Mouse (Mus musculus): ENCODE data around the gene Creb5. TPM values are rescaled to one million over a fixed set of nuclear protein-coding genes. Genes with fewer than 3 reads are reported as not detected.

Creb5 gene
- polyA plus RNA-seq (2016; fragmentation: Nextera tagmentation; extraction: Ambion mirVana), result 15.4 and 20.5 TPM in 2 replicates

DNA sequence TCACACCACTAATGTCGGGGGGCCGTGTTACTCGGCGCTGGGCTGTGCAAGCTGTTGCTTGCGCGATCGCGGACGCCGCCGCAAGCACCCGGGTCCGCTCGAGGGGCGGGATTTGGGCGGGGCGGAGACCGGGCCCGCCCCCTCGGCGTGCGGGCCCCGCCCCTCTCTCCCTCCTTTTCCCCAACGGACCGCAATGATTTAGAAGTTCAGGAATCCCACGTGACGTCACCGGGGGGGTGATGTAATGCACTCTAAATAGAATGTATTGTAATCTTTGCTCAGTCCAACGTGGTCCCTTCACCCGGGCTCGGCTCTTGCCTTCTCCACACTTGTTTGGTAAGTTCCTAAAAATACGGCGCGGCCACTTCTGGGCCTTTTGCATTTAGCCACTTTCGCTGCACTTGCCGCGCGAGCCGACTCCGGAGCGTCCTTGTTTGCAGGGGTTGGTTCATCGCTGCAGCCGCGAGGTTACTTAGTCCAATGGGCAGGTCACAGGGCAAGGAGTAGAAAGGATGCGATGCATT, at the start of gene Creb5:
Gene Creb5, plus strand, starts transcription at position 233 of the 524 bp plus-strand sequence.
- Histone ChIP-seq H3K27me3 (ENCODE audit: insufficient read depth, poor library complexity, severe bottlenecking) (peaks cover 36% of the 10 kb centered on the region), H3K4me1 (peaks cover 33% of the 10 kb centered on the region; the same call in 1 of the 2 replicates), H3K27ac (peak within 1 kb of the TSS; percentile 90), H3K4me3 (peak within 1 kb of the TSS; percentile 81), H3K9me3 (no peaks in the 10 kb centered on the region), H3K36me3 (no peaks in the 10 kb centered on the region)
- under 1% methylated on average over 45 of the region's 45 CpGs for WGBS
- peak; percentile 96 for DNase-seq (ENCODE audit: low spot score)

DNA sequence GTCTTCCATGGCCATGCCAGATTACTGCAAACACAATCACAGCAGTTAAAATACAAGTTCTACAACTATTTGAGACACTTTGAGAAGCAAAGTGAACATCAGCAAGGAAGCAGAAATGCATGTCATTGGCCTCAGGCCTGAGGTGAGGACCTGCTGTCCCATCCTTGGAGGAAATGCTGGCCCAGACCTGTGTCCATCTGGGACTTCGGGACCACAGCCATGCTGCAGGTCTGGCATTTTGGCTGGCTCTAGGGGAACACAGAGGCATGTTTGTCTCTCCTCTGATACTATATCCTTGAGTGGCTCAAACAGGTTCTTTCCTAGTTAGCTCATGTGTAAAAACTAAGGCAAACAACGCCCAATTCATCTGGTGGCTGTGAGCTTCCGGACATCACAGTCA, 27.2 kb upstream of the Creb5 start:
- H3K27ac ChIP-seq, result no peak overlapping the region
- DNase-seq (ENCODE audit: low spot score), result no peak
- no peaks in the 10 kb centered on the region for H3K4me1 ChIP-seq
- WGBS, result 80% methylated on average over 3 of the region's 3 CpGs
- H3K4me3 ChIP-seq, result no peak overlapping the region
- no peaks in the 10 kb centered on the region for H3K9me3 ChIP-seq
- no peaks in the 10 kb centered on the region for H3K27me3 ChIP-seq (ENCODE audit: insufficient read depth, poor library complexity, severe bottlenecking)
- H3K36me3 ChIP-seq, result no peaks in the 10 kb centered on the region

DNA sequence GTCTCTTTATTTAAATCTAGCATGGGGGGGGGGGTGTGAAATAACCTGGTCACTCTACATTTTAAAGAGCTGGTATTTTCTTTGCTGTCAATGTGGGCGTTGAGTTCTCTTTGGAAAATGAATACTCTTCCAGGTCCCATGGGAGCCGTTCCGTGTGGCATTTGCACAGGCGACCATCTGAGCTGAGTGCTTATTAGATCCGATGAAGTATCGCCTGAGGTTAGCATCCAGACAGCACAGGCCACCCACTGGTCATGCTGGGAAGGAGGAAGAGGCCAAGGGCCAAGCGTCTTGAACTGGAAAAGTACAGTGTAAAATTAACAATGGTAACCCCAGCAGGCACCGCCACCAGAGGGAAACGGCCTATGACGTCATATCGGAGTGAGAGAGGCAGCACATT, 24.7 kb upstream of the Creb5 start:
- no peak for DNase-seq (ENCODE audit: low spot score)
- no peaks in the 10 kb centered on the region for H3K36me3 ChIP-seq
- no peaks in the 10 kb centered on the region for H3K27me3 ChIP-seq (ENCODE audit: insufficient read depth, poor library complexity, severe bottlenecking)
- no peaks in the 10 kb centered on the region for H3K9me3 ChIP-seq
- H3K4me1 ChIP-seq, result no peaks in the 10 kb centered on the region
- H3K4me3 ChIP-seq, result no peak overlapping the region
- 76% methylated on average over 11 of the region's 11 CpGs for WGBS
- H3K27ac ChIP-seq, result no peak overlapping the region

DNA sequence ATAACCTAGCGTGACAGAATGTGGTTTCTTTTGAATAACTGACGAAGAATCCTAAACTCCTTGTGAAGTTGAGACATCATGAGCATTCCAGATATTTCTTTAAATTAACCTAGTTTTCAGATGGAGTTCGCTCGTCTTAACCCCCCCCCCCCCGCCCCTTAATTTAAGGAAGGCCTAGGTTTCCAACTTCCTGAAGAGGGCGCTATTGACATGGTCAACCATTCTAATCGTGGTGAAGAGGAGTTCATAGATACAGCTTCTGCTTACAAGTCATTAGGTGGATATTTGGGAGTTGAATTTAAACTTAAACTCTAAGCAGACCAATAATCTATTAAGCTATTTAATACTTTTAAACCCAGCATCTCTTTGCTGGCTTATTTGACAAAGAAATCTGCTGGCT, 20.0 kb upstream of the Creb5 start:
- 25% methylated on average over 7 of the region's 7 CpGs for WGBS
- Histone ChIP-seq H3K4me1 (peaks cover 8% of the 10 kb centered on the region), H3K27ac (no peak overlapping the region), H3K9me3 (no peaks in the 10 kb centered on the region), H3K36me3 (no peaks in the 10 kb centered on the region), H3K4me3 (0 out of 2 replicates have a peak overlapping the region, but pooled peaks have one; percentile 3), H3K27me3 (ENCODE audit: insufficient read depth, poor library complexity, severe bottlenecking) (no peaks in the 10 kb centered on the region)
- DNase-seq (ENCODE audit: low spot score), result no peak

- DNase-seq (ENCODE audit: low spot score), result no peak
- Histone ChIP-seq H3K9me3 (no peaks in the 10 kb centered on the region), H3K27ac (no peak overlapping the region), H3K4me1 (peaks cover 8% of the 10 kb centered on the region), H3K27me3 (ENCODE audit: insufficient read depth, poor library complexity, severe bottlenecking) (no peaks in the 10 kb centered on the region), H3K36me3 (no peaks in the 10 kb centered on the region), H3K4me3 (no peak overlapping the region)
- 37% methylated on average over 12 of the region's 12 CpGs for WGBS
Measured at GRCm38 (mm10) chr6:53267732-53268505, 19.2 kb upstream of the Creb5 start.

DNA sequence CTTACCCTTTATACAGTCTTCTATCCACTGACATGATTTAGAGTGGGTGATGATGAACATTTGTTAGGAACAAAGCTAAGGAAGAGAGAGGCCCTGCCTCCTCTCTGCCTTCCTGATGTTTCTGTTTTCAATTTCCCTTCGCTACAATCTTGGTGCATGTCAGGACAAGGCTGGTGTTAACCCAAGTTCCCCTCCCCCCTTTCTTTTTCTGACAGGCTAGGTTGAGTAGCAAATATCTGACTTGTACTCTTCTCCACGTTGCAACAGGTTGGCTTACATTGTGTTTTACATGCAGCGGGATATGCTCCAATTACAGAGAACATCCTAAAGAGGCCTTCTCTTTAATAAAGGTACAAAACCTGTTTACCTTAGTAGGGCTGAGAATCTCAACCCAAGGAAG, 15.9 kb upstream of the Creb5 start:
- WGBS, result 52% methylated on average over 3 of the region's 3 CpGs
- H3K9me3 ChIP-seq, result no peaks in the 10 kb centered on the region
- H3K27me3 ChIP-seq (ENCODE audit: insufficient read depth, poor library complexity, severe bottlenecking), result no peaks in the 10 kb centered on the region
- DNase-seq (ENCODE audit: low spot score), result no peak
- H3K4me3 ChIP-seq, result no peak overlapping the region
- no peaks in the 10 kb centered on the region for H3K36me3 ChIP-seq
- H3K4me1 ChIP-seq, result peaks cover 8% of the 10 kb centered on the region
- H3K27ac ChIP-seq, result no peak overlapping the region

DNA sequence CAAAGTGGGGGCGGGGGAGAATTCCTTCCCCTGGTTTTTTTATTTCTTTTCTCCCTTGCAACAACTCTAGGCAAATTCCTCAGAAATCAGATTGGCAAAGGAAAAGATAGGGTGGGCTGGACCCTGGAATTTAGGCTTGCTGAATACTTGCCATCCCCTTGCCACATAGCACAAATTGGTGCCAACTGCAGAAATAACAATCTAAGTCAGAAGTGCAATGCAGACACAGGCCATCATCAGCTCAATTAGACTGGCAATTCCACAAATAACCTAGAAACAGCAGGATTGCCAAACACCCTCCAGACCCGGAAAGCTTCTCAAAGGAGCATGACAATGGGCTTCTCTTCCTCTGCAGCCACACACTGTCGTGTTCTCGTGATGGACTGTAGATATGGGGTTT, 15.4 kb upstream of the Creb5 start:
- no peak for DNase-seq (ENCODE audit: low spot score)
- H3K27me3 ChIP-seq (ENCODE audit: insufficient read depth, poor library complexity, severe bottlenecking), result no peaks in the 10 kb centered on the region
- no peaks in the 10 kb centered on the region for H3K9me3 ChIP-seq
- H3K27ac ChIP-seq, result no peak overlapping the region
- 45% methylated on average over 4 of the region's 4 CpGs for WGBS
- no peak overlapping the region for H3K4me3 ChIP-seq
- no peaks in the 10 kb centered on the region for H3K36me3 ChIP-seq
- peaks cover 8% of the 10 kb centered on the region for H3K4me1 ChIP-seq

DNA sequence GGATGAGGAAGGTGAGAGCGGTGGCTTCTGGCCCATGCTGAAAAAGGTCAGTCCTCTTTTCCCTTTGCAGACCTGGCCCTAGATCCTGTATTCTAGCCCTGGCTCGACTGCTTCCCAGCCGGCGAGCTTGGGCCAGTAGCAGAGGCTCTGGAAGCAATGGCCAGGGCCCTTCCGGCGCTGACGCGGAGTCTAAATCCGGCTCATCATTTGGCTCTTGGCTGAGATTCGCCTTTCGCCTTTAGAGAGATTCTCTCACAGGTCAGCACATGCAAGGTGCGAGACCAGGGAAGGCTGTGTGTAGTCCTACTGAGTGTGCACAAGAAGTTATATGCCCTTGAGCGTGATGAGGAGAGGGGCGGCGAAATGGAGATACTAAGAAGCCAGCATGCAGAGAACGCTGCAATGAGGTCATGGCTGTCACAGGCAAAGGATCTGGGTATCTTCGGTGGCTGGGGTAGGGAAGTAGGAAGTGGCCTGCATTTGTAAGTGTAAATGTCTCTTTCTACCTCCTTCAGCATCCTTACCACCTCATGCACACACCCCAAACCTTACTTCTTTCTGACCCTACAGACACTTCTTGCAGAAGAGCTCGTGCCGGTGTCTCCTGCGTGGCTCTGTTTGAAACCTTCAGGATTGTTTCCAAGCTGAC, 557 bp upstream of the Creb5 start:
- peak overlapping the region; percentile 81 for H3K4me3 ChIP-seq
- H3K9me3 ChIP-seq, result no peaks in the 10 kb centered on the region
- WGBS, result under 1% methylated on average over 20 of the region's 20 CpGs
- H3K4me1 ChIP-seq, result peaks cover 33% of the 10 kb centered on the region; the same call in 1 of the 2 replicates
- H3K27ac ChIP-seq, result peak overlapping the region; percentile 90
- peak; percentile 82 for DNase-seq (ENCODE audit: low spot score)
- H3K27me3 ChIP-seq (ENCODE audit: insufficient read depth, poor library complexity, severe bottlenecking), result peaks cover 36% of the 10 kb centered on the region
- no peaks in the 10 kb centered on the region for H3K36me3 ChIP-seq

DNA sequence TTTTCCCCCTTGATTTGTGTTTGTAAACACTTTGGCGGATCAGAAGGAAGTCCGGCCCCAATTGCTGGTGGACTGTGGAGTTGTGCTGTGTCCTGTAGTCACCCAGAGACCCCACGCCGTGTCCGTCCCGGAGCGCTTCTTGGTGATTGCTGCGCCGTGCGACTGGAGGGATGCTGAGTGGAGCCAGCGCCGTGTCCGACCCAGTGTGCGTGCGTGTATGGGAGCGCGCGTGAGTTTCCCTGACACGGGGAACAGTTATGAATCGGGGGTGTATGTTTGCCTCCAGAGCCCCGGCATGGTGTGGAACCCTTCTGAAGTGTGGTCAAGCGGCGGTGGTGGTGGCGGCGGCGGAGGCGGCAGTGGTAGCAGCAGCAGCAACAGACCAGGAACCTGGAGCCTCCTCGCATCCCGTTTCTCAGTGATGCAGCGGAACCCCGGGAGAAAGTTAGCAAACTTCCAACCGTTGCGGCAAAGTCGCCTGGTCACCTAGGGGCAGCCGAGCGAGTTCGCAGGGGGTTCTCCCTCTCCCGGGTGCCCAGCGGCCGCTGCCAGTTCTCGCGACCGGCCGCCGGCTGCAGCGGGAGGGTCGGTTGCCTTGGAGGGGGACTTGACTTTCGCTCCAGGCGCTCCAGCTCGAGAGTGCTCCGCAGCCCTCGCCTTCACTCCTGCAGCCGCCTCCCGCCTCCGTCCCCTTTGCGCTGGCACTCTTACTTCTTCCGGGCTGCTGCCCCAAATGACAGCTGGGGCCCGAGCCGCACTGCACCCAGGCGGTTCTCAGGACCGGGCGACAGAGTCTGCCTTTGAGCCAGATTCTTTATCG, 702 bp downstream of the Creb5 start:
- H3K27me3 ChIP-seq (ENCODE audit: insufficient read depth, poor library complexity, severe bottlenecking), result peaks cover 36% of the 10 kb centered on the region
- DNase-seq (ENCODE audit: low spot score), result peak; percentile 81
- peak overlapping the region; percentile 81 for H3K4me3 ChIP-seq
- no peaks in the 10 kb centered on the region for H3K36me3 ChIP-seq
- H3K9me3 ChIP-seq, result no peaks in the 10 kb centered on the region
- H3K4me1 ChIP-seq, result peaks cover 33% of the 10 kb centered on the region; the same call in 1 of the 2 replicates
- under 1% methylated on average over 62 of the region's 63 CpGs for WGBS
- peak overlapping the region; percentile 90 for H3K27ac ChIP-seq

DNA sequence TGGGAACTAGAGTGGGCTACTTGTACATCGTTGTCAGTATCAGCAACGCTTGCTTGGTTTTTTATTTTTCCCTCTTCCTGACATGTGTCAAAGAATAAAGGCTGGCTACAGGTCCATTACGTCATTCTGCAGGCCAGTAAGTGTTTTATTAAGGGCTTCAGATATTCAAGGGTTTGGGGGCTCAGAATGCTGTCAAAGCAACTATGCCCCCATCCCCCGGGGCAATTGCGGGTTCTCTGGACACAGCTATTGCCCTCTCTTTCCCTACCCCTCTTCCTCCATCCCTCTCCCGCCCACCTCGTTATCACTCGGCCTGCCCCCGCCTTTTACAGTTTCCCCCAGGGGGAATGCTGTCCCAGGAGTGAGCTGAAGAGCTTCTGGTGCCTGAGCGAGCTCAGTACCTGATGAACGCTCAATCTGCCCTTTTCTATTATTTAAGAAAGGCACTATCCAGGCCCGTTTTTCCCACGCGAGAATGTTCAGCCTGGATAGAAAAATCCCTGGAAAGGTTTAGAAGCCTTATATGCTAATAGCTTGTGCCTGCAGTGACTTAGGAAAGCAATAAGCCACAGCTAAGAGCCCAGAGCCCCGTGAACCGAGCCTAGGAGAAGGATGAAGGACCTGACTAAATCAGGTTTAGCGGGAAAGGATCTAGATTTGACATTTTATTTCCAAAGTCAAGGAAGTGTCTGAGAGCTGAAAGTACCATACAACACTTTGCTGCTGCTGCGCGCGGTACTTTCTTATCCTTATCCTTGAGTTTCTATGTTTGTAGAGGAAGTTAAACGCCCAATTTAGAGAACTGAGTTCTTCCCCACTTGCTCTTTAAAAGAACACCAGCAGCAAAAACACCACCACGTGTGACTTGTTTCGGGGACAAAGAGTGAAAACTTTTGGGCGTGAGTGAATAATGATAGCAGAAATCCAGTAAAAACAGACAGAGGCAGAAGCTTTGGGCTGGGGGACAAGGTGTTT, 1.8 kb downstream of the Creb5 start:
- Histone ChIP-seq H3K27ac (peak overlapping the region; percentile 90), H3K4me1 (peaks cover 38% of the 10 kb centered on the region; the same call in 1 of the 2 replicates), H3K9me3 (no peaks in the 10 kb centered on the region), H3K36me3 (no peaks in the 10 kb centered on the region), H3K4me3 (peak overlapping the region; percentile 81), H3K27me3 (ENCODE audit: insufficient read depth, poor library complexity, severe bottlenecking) (peaks cover 33% of the 10 kb centered on the region)
- 2% methylated on average over 24 of the region's 24 CpGs for WGBS
- DNase-seq (ENCODE audit: low spot score), result no peak

DNA sequence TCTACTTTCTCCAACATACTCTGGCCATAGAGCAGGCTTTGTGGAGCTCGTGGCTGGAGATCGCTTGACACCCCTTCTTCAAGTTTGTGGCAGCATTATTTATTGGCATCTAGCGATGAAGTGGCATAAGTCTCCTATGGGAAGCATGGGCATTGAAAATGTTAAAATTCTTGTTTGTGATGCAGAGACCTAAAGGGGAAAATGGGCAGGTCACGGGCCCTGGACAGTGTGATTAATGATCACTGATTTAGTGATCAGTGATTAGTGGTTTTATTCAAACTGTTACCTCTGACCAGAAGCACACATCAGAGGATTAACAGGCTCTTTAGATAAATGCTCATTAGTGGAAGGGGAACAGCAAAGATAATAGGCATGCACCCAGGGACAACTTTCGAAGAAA, 2.6 kb downstream of the Creb5 start:
- H3K4me1 ChIP-seq, result peaks cover 44% of the 10 kb centered on the region; the same call in 1 of the 2 replicates
- H3K27ac ChIP-seq, result no peak overlapping the region

More for the DNA sequence above, 2.6 kb downstream of the Creb5 start:
- Histone ChIP-seq H3K4me3 (peak overlapping the region; percentile 81), H3K9me3 (no peaks in the 10 kb centered on the region), H3K36me3 (no peaks in the 10 kb centered on the region), H3K27me3 (ENCODE audit: insufficient read depth, poor library complexity, severe bottlenecking) (peaks cover 25% of the 10 kb centered on the region)
- WGBS, result 22% methylated on average over 5 of the region's 5 CpGs
- no peak for DNase-seq (ENCODE audit: low spot score)
